Mouse (Mus musculus) forebrain, embryonic 14.5 days (tissue): ENCODE measurements around the gene Gpbp1. TPM values are rescaled to one million over a fixed set of nuclear protein-coding genes. Genes with fewer than 3 reads are reported as not detected.

ENCODE experiments used
- ATAC-seq: fragments of 200-750 bp; cut with Nextera tagmentation; 2 replicates; pipeline ENCODE4 v1.8.0; 2017; ENCODE audit warnings: mild to moderate bottlenecking, moderate library complexity
- DNase-seq: peaks from one replicate; pipeline ENCODE4 v3.0.0-alpha.2; 2015; ENCODE audit warnings: low spot score
- H3K27ac ChIP-seq: fragments of 300-500 bp; sonication (generic); 2 replicates; pipeline ENCODE4 v1.5.1; 2014; ENCODE audit warnings: low read depth, mild to moderate bottlenecking, control low read depth, low read length, moderate library complexity
- H3K27me3 ChIP-seq: fragments of 300-500 bp; sonication (generic); replicated peaks from 2 replicates; pipeline ENCODE4 v1.6.1; 2014; ENCODE audit warnings: low read length, control low read depth, mixed read lengths; ENCODE audit not compliant: control insufficient read depth, insufficient read depth
- H3K36me3 ChIP-seq: fragments of 300-500 bp; sonication (generic); 2 replicates; pipeline ENCODE4 v1.6.1; 2014; ENCODE audit warnings: low read length, control low read depth; ENCODE audit not compliant: control insufficient read depth, insufficient read depth
- H3K4me1 ChIP-seq: fragments of 300-500 bp; sonication (generic); 2 replicates; pipeline ENCODE4 v1.6.1; 2014; ENCODE audit warnings: antibody characterized with exemption, low read length, control low read depth; ENCODE audit not compliant: control insufficient read depth, insufficient read depth
- H3K4me2 ChIP-seq: fragments of 300-500 bp; sonication (generic); 2 replicates; pipeline ENCODE4 v1.6.1; 2014; ENCODE audit warnings: mild to moderate bottlenecking, control low read depth, low read length
- H3K4me3 ChIP-seq: fragments of 300-500 bp; sonication (generic); 2 replicates; pipeline ENCODE4 v1.5.1; 2014; ENCODE audit warnings: low read depth, low read length, control low read depth
- H3K9ac ChIP-seq: fragments of 300-500 bp; sonication (generic); 2 replicates; pipeline ENCODE4 v1.6.1; 2014; ENCODE audit warnings: mild to moderate bottlenecking, low read length, control low read depth, moderate library complexity
- H3K9me3 ChIP-seq: fragments of 300-500 bp; sonication (generic); replicated peaks from 2 replicates; pipeline ENCODE4 v1.6.1; 2016; ENCODE audit warnings: low read length, control low read depth, mixed read lengths; ENCODE audit not compliant: control insufficient read depth
- WGBS: fragments of 180-500 bp; shearing (Covaris S2); extraction: QIAGEN DNeasy Blood & Tissue Kit; methylation state at CpG from one replicate; pipeline ENCODE4 v1.1.7; 2014; 5-methylcytosine and 5-hydroxymethylcytosine counted together
- polyA plus RNA-seq: library from polyadenylated mRNA; unstranded; fragments of >200 nt; fragmentation: Nextera tagmentation; extraction: Ambion mirVana; gene quantifications from 2 replicates; pipeline ENCODE4 v1.2.1, GENCODE M21; 2014

Gpbp1 gene
- polyA plus RNA-seq, 1 experiment from 2014 or later = 115 TPM

DNA sequence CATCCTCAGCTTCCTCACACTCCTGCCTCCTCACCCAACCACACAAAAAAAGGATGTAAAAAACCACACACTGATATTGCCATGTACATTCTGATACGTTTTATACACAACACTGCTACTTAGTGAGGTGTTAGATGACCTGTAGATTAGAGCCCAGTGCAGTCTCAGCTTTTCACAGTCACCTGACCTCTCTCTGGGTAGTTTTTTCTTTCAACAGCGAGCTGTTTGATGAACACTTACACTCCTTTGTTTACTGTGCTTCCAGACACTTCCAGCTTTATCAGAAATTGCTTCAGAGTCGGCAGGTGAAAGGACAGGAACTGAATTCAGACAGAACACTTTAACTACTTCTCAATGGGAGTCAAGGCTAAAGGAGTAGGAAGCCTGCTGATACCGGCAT, 30.5 kb upstream of the Gpbp1 start:
- no peak overlapping the region for H3K4me3 ChIP-seq
- WGBS = 76% methylated on average over 4 of the region's 4 CpGs

GRCm38 (mm10) chr13:111518332-111518731, 28.4 kb upstream of the Gpbp1 start:
- ATAC-seq (no peak), DNase-seq (no peak)
- no peaks in the 10 kb centered on the region for H3K4me1 ChIP-seq
- no peaks in the 10 kb centered on the region for H3K36me3 ChIP-seq
- H3K9ac ChIP-seq = no peak overlapping the region
- no peak overlapping the region for H3K4me2 ChIP-seq
- no peak overlapping the region for H3K27ac ChIP-seq
- no peak overlapping the region for H3K4me3 ChIP-seq
- H3K27me3 ChIP-seq = no peaks in the 10 kb centered on the region
- H3K9me3 ChIP-seq = no peaks in the 10 kb centered on the region
- 84% methylated on average over 5 of the region's 5 CpGs for WGBS

More for the DNA sequence above, 30.5 kb upstream of the Gpbp1 start:
- no peak overlapping the region for H3K4me2 ChIP-seq
- DNase-seq = no peak
- no peak for ATAC-seq
- H3K9ac ChIP-seq = no peak overlapping the region
- H3K27ac ChIP-seq = no peak overlapping the region
- H3K4me1 ChIP-seq = no peaks in the 10 kb centered on the region
- H3K36me3 ChIP-seq = no peaks in the 10 kb centered on the region
- H3K27me3 ChIP-seq = no peaks in the 10 kb centered on the region
- H3K9me3 ChIP-seq = no peaks in the 10 kb centered on the region

DNA sequence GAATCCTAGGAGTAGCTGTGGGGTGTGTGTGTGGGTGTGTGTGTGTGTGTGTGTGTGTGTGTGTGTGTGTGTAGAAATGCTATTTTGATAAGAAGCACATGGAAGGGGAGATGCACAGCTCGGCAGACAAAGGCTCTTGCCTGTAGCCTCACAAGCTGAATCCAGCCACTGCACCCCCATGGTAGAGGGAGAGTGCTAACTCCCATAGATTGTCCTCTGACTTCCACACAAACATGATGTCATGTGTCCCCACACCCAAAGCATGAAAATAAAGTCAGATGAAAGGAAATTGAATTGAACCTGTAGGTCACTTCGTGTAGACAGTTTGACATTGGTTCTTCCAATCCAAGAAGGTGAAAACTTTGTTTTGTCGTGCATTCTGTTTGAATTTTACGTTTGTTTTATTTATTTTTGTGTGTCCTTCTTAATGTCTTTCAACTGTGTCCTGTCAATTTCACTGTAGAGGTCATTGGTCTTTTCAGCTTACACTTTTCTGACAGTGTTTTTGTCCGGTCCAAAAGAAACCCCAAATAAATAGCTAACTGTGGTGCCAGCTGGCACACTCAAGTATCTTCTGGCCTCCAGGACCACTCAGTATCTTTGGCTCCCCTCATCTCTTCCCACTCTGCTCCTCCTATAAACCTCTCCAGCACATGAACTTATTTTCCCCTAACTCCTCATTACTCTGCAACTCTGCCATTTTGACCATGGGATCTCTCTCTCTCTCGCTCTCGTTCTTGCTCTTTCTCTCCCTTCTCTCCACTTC, 26.7 kb upstream of the Gpbp1 start:
- Histone ChIP-seq H3K9me3 (no peaks in the 10 kb centered on the region), H3K9ac (no peak overlapping the region), H3K27ac (no peak overlapping the region), H3K4me2 (no peak overlapping the region), H3K4me3 (no peak overlapping the region), H3K27me3 (no peaks in the 10 kb centered on the region), H3K4me1 (no peaks in the 10 kb centered on the region), H3K36me3 (no peaks in the 10 kb centered on the region)
- ATAC-seq = no peak
- DNase-seq = no peak
- WGBS = 92% methylated on average over 7 of the region's 7 CpGs

- no peaks in the 10 kb centered on the region for H3K9me3 ChIP-seq
- no peak overlapping the region for H3K4me2 ChIP-seq
- ATAC-seq (no peak), DNase-seq (peak; percentile 10)
- 22% methylated on average over 5 of the region's 5 CpGs for WGBS
- no peaks in the 10 kb centered on the region for H3K36me3 ChIP-seq
- H3K27me3 ChIP-seq = no peaks in the 10 kb centered on the region
- H3K4me3 ChIP-seq = no peak overlapping the region
- no peaks in the 10 kb centered on the region for H3K4me1 ChIP-seq
- no peak overlapping the region for H3K27ac ChIP-seq
- no peak overlapping the region for H3K9ac ChIP-seq
Measured at GRCm38 (mm10) chr13:111509385-111509784, 19.5 kb upstream of the Gpbp1 start.

DNA sequence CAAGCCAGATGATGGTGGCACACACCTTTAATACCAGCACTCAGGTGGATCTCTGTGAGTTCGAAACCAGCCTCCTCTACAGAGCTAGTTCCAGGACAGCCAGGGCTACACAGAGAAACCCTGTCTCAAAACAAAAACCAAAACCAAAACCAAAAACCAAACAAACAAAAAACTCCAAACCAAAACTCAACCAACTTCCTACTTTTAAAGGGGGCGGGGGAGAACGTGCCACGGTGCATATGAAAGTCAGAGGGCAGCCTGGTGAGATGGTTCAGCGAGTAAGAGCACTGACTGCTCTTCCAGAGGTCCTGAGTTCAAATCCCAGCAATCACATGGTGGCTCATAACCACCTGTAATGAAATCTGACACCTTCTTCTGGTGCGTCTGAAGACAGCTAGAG, 18.7 kb upstream of the Gpbp1 start:
- no peak overlapping the region for H3K9ac ChIP-seq
- 82% methylated on average over 6 of the region's 6 CpGs for WGBS

DNA sequence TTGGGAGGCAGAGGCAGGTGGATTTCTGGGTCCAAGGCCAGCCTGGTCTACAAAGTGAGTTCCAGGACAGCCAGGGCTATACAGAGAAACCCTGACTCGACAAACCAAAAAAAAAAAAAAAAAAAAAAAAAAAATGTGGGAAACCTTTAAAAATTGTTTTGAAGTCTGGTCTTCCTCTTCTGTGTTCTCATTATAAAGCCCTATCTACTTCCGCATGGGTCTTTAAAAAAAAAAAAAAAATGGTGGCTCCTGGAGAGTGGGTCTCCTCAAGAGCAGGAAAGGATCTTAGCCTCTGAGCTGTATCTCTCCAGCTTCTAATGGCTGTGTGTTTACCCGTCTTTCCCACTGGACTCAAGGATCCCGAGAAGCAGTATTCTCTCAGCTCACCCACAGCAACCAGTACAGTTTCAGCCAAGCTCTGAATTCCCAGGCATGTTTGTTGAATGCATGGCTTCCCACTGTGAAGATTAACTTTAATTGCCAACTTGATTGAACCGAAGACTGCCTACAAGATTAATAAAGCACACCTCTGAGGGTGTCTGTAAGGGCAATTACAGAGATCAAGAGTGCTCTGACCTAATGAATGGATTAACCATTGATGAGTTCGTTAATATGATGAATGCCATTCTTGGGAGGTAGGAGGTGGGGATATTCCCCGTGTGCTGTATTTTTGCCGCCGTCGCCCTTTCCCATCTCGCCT, 4.6 kb upstream of the Gpbp1 start:
- no peak overlapping the region for H3K27ac ChIP-seq
- H3K36me3 ChIP-seq = no peaks in the 10 kb centered on the region
- peaks cover 15% of the 10 kb centered on the region for H3K27me3 ChIP-seq
- H3K9me3 ChIP-seq = no peaks in the 10 kb centered on the region
- H3K4me2 ChIP-seq = no peak overlapping the region
- WGBS = 13% methylated on average over 11 of the region's 11 CpGs
- ATAC-seq = no peak
- no peaks in the 10 kb centered on the region for H3K4me1 ChIP-seq
- H3K9ac ChIP-seq = no peak overlapping the region
- no peak overlapping the region for H3K4me3 ChIP-seq
- peak; percentile 29 for DNase-seq

More for the DNA sequence above, 18.7 kb upstream of the Gpbp1 start:
- Histone ChIP-seq H3K27me3 (no peaks in the 10 kb centered on the region), H3K27ac (no peak overlapping the region), H3K9me3 (no peaks in the 10 kb centered on the region), H3K36me3 (no peaks in the 10 kb centered on the region), H3K4me2 (no peak overlapping the region), H3K4me1 (no peaks in the 10 kb centered on the region), H3K4me3 (no peak overlapping the region)
- no peak for ATAC-seq
- DNase-seq = no peak

- Histone ChIP-seq H3K27ac (no peak overlapping the region), H3K9me3 (no peaks in the 10 kb centered on the region), H3K4me1 (peaks cover 8% of the 10 kb centered on the region), H3K9ac (no peak overlapping the region), H3K27me3 (peaks cover 15% of the 10 kb centered on the region), H3K4me3 (peak overlapping the region; percentile 93), H3K4me2 (peak overlapping the region; percentile 71), H3K36me3 (no peaks in the 10 kb centered on the region)
- 18% methylated on average over 13 of the region's 13 CpGs for WGBS
- ATAC-seq (no peak), DNase-seq (no peak)
Measured at GRCm38 (mm10) chr13:111491046-111491756, 1.3 kb upstream of the Gpbp1 start.

GRCm38 (mm10) chr13:111489502-111489801, 459 bp downstream of the Gpbp1 start:
- Histone ChIP-seq H3K36me3 (no peaks in the 10 kb centered on the region), H3K27ac (peak overlapping the region; percentile 97), H3K9ac (peak overlapping the region; percentile 91), H3K27me3 (peaks cover 15% of the 10 kb centered on the region), H3K4me1 (peaks cover 20% of the 10 kb centered on the region), H3K4me3 (peak overlapping the region; percentile 93), H3K4me2 (peak overlapping the region; percentile 83), H3K9me3 (no peaks in the 10 kb centered on the region)
- no peak for DNase-seq
- WGBS = under 1% methylated on average over 23 of the region's 33 CpGs
- no peak; the same call in 1 of the 2 replicates for ATAC-seq
